Mouse (Mus musculus) G1E (cell line): ENCODE results near the gene Nav3. TPM values are rescaled to one million over a fixed set of nuclear protein-coding genes. Genes with fewer than 3 reads are reported as not detected.

Source experiments
- ATAC-seq: 2 replicates; pipeline ENCODE4 v1.8.0; 2016; ENCODE audit warnings: mild to moderate bottlenecking; ENCODE audit not compliant: insufficient number of reproducible peaks, poor library complexity, low FRiP score, severe bottlenecking; ENCODE audit errors: extremely low read depth
- DNase-seq: peaks from one replicate; pipeline ENCODE4 v3.0.0; 2012; ENCODE audit warnings: low spot score
- H3K27me3 ChIP-seq: 2 replicates; pipeline ENCODE4 v1.6.1; 2012; ENCODE audit warnings: mild to moderate bottlenecking, low read length, inconsistent platforms; ENCODE audit not compliant: insufficient read depth
- H3K36me3 ChIP-seq: replicated peaks from 2 replicates; pipeline ENCODE3; 2012; ENCODE audit warnings: mild to moderate bottlenecking, inconsistent platforms
- H3K4me1 ChIP-seq: 2 replicates; pipeline ENCODE4 v1.6.1; 2012; ENCODE audit warnings: low read depth, low read length, inconsistent platforms, mixed read lengths; ENCODE audit not compliant: insufficient read depth
- H3K4me3 ChIP-seq: 2 replicates; pipeline ENCODE4 v1.5.1; 2012; ENCODE audit warnings: low read depth, mild to moderate bottlenecking, inconsistent platforms, low read length, moderate library complexity, mixed read lengths
- H3K9me3 ChIP-seq: replicated peaks from 2 replicates; pipeline ENCODE4 v1.6.1; 2012; ENCODE audit warnings: inconsistent platforms
- CTCF ChIP-seq: IDR thresholded peaks from 2 replicates; pipeline ENCODE4 v1.5.1; 2012; ENCODE audit warnings: low read depth, low read length, inconsistent platforms, mixed read lengths
- GATA1 ChIP-seq: IDR thresholded peaks from 2 replicates; pipeline ENCODE4 v1.6.1; 2012; ENCODE audit warnings: borderline replicate concordance, low read length, inconsistent platforms, mixed read lengths
- GATA2 ChIP-seq: IDR thresholded peaks from 2 replicates; pipeline ENCODE4 v1.6.1; 2012; ENCODE audit warnings: low read depth, low read length, inconsistent platforms, borderline replicate concordance
- POLR2AphosphoS5 ChIP-seq: IDR thresholded peaks from 2 replicates; pipeline ENCODE4 v1.6.1; 2012; ENCODE audit warnings: low read depth, low read length, inconsistent platforms; ENCODE audit not compliant: insufficient replicate concordance
- TAL1 ChIP-seq: conservative IDR thresholded peaks from 2 replicates; pipeline ENCODE4 v1.6.1; 2012; ENCODE audit warnings: low read depth, low read length, inconsistent platforms, mixed read lengths
- polyA plus RNA-seq: library from polyadenylated mRNA; stranded (reverse); fragments of >175 nt; gene quantifications from 2 replicates; pipeline ENCODE4 v1.2.3, GENCODE M21; 2012
- total RNA-seq, 2 experiments: library from RNA; stranded (forward) in 1 of 2; stranded (reverse) in 1 of 2; fragments of 200-1000 nt in 1 of 2; fragments of >200 nt in 1 of 2; fragmentation: Nextera tagmentation in 1 of 2; gene quantifications; 2 replicates each; pipeline ENCODE4 v1.2.3; 2014 to 2017

The Nav3 gene
- total and polyA plus RNA-seq, 3 experiments = 0.22 TPM; not detected in 2

- TF ChIP-seq GATA1 (no peak), POLR2AphosphoS5 (no peak), GATA2 (no peak), CTCF (no peak), TAL1 (no peak)
- no peak overlapping the region for H3K4me3 ChIP-seq
- no peaks in the 10 kb centered on the region for H3K27me3 ChIP-seq
- peaks cover 15% of the 10 kb centered on the region for H3K9me3 ChIP-seq
- no peaks in the 10 kb centered on the region for H3K4me1 ChIP-seq
- ATAC-seq (no peak), DNase-seq (no peak)
- no peaks in the 10 kb centered on the region for H3K36me3 ChIP-seq
Observed at GRCm38 (mm10) chr10:109905649-109906412, 550.2 kb downstream of the Nav3 start.

GRCm38 (mm10) chr10:109904841-109905240 lies 551.2 kb downstream of the Nav3 start:
- peaks cover 13% of the 10 kb centered on the region for H3K9me3 ChIP-seq
- no peaks in the 10 kb centered on the region for H3K27me3 ChIP-seq
- TF ChIP-seq TAL1 (no peak), GATA2 (no peak), GATA1 (no peak), POLR2AphosphoS5 (no peak), CTCF (no peak)
- H3K36me3 ChIP-seq = no peaks in the 10 kb centered on the region
- ATAC-seq (no peak), DNase-seq (no peak)
- no peaks in the 10 kb centered on the region for H3K4me1 ChIP-seq
- H3K4me3 ChIP-seq = no peak overlapping the region

- Histone ChIP-seq H3K9me3 (peaks cover 13% of the 10 kb centered on the region), H3K36me3 (no peaks in the 10 kb centered on the region), H3K27me3 (no peaks in the 10 kb centered on the region), H3K4me1 (no peaks in the 10 kb centered on the region), H3K4me3 (no peak overlapping the region)
- ATAC-seq = no peak
- no peak for TF ChIP-seq CTCF
- TF ChIP-seq GATA2 = no peak
- no peak for TF ChIP-seq POLR2AphosphoS5
- no peak for TF ChIP-seq TAL1
- no peak for TF ChIP-seq GATA1
- DNase-seq = no peak
Observed at GRCm38 (mm10) chr10:109903701-109904555, 552.1 kb downstream of the Nav3 start.

GRCm38 (mm10) chr10:109903241-109903640 lies 552.8 kb downstream of the Nav3 start:
- Histone ChIP-seq H3K9me3 (peaks cover 13% of the 10 kb centered on the region), H3K27me3 (no peaks in the 10 kb centered on the region), H3K4me1 (no peaks in the 10 kb centered on the region), H3K36me3 (no peaks in the 10 kb centered on the region), H3K4me3 (no peak overlapping the region)
- TF ChIP-seq CTCF (no peak), GATA2 (no peak), TAL1 (no peak), GATA1 (no peak), POLR2AphosphoS5 (no peak)
- DNase-seq = no peak
- no peak for ATAC-seq

- TF ChIP-seq GATA1 (no peak), POLR2AphosphoS5 (no peak), GATA2 (no peak)
- Histone ChIP-seq H3K4me3 (no peak overlapping the region), H3K9me3 (peaks cover 8% of the 10 kb centered on the region; the same call in 1 of the 2 replicates), H3K36me3 (no peaks in the 10 kb centered on the region), H3K4me1 (no peaks in the 10 kb centered on the region), H3K27me3 (no peaks in the 10 kb centered on the region)
- ATAC-seq = no peak
- DNase-seq = no peak
Observed at GRCm38 (mm10) chr10:109889171-109889475, 566.9 kb downstream of the Nav3 start.

GRCm38 (mm10) chr10:109888355-109889170 lies 567.4 kb downstream of the Nav3 start:
- TF ChIP-seq GATA2 = no peak
- no peak for TF ChIP-seq CTCF
- no peak for TF ChIP-seq TAL1

More at GRCm38 (mm10) chr10:109888355-109889170, 567.4 kb downstream of the Nav3 start:
- Histone ChIP-seq H3K9me3 (peaks cover 8% of the 10 kb centered on the region; the same call in 1 of the 2 replicates), H3K4me1 (no peaks in the 10 kb centered on the region), H3K4me3 (no peak overlapping the region), H3K27me3 (no peaks in the 10 kb centered on the region), H3K36me3 (no peaks in the 10 kb centered on the region)
- no peak for ATAC-seq
- no peak for DNase-seq
